Mouse (Mus musculus): ENCODE measurements around the gene Kbtbd12. TPM values are rescaled to one million over a fixed set of nuclear protein-coding genes. Genes with fewer than 3 reads are reported as not detected.

The Kbtbd12 gene
- polyA plus RNA-seq, 1 experiment from 2014 or later = not detected

GRCm38 (mm10) chr6:88661696-88662095, 23.9 kb upstream of the Kbtbd12 start:
- 70% methylated on average over 2 of the region's 2 CpGs for WGBS
- no peak overlapping the region for H3K27ac ChIP-seq (replicated peaks; ENCODE audit: low read depth, low read length)
- H3K36me3 ChIP-seq (replicated peaks; ENCODE audit: control insufficient read depth, insufficient read depth, low read depth, low read length) = no peaks in the 10 kb centered on the region
- DNase-seq (ENCODE audit: low spot score) (no peak), ATAC-seq (replicated peaks; ENCODE audit: insufficient number of reproducible peaks, low FRiP score, low TSS enrichment, low read depth) (no peak)
- no peaks in the 10 kb centered on the region for H3K27me3 ChIP-seq (ENCODE audit: control insufficient read depth, insufficient read depth, low read length)
- no peaks in the 10 kb centered on the region for H3K9me3 ChIP-seq (replicated peaks; ENCODE audit: control insufficient read depth, low read length)
- H3K4me1 ChIP-seq (ENCODE audit: control insufficient read depth, insufficient read depth, low read length) = no peaks in the 10 kb centered on the region
- no peak overlapping the region for H3K9ac ChIP-seq (replicated peaks; ENCODE audit: low read length)
- H3K4me2 ChIP-seq (ENCODE audit: low read depth, low read length) = no peak overlapping the region
- no peak overlapping the region for H3K4me3 ChIP-seq (ENCODE audit: low read depth, low read length)

GRCm38 (mm10) chr6:88647564-88648295, 10.0 kb upstream of the Kbtbd12 start:
- no peaks in the 10 kb centered on the region for H3K36me3 ChIP-seq (replicated peaks; ENCODE audit: control insufficient read depth, insufficient read depth, low read depth, low read length)
- DNase-seq (ENCODE audit: low spot score) = no peak
- ATAC-seq (replicated peaks; ENCODE audit: insufficient number of reproducible peaks, low FRiP score, low TSS enrichment, low read depth) = no peak
- whole genome bisulfite sequencing = 78% methylated on average over 4 of the region's 4 CpGs
- H3K4me3 ChIP-seq (ENCODE audit: low read depth, low read length) = no peak overlapping the region
- no peaks in the 10 kb centered on the region for H3K9me3 ChIP-seq (replicated peaks; ENCODE audit: control insufficient read depth, low read length)
- no peaks in the 10 kb centered on the region for H3K27me3 ChIP-seq (ENCODE audit: control insufficient read depth, insufficient read depth, low read length)
- no peak overlapping the region for H3K4me2 ChIP-seq (ENCODE audit: low read depth, low read length)
- H3K9ac ChIP-seq (replicated peaks; ENCODE audit: low read length) = no peak overlapping the region
- H3K4me1 ChIP-seq (ENCODE audit: control insufficient read depth, insufficient read depth, low read length) = no peaks in the 10 kb centered on the region
- no peak overlapping the region for H3K27ac ChIP-seq (replicated peaks; ENCODE audit: low read depth, low read length)

GRCm38 (mm10) chr6:88644786-88645185, 7.0 kb upstream of the Kbtbd12 start:
- no peaks in the 10 kb centered on the region for H3K4me1 ChIP-seq (ENCODE audit: control insufficient read depth, insufficient read depth, low read length)

GRCm38 (mm10) chr6:88641346-88641920, 3.7 kb upstream of the Kbtbd12 start:
- Histone ChIP-seq H3K9ac (replicated peaks; ENCODE audit: low read length) (no peak overlapping the region), H3K4me1 (ENCODE audit: control insufficient read depth, insufficient read depth, low read length) (no peaks in the 10 kb centered on the region; the same call in 1 of the 2 replicates), H3K36me3 (replicated peaks; ENCODE audit: control insufficient read depth, insufficient read depth, low read depth, low read length) (no peaks in the 10 kb centered on the region), H3K9me3 (replicated peaks; ENCODE audit: control insufficient read depth, low read length) (no peaks in the 10 kb centered on the region), H3K4me2 (ENCODE audit: low read depth, low read length) (no peak overlapping the region), H3K27me3 (ENCODE audit: control insufficient read depth, insufficient read depth, low read length) (no peaks in the 10 kb centered on the region), H3K4me3 (ENCODE audit: low read depth, low read length) (no peak overlapping the region), H3K27ac (replicated peaks; ENCODE audit: low read depth, low read length) (no peak overlapping the region)
- DNase-seq (ENCODE audit: low spot score) = no peak
- 65% methylated on average over 4 of the region's 4 CpGs for WGBS
- no peak for ATAC-seq (replicated peaks; ENCODE audit: insufficient number of reproducible peaks, low FRiP score, low TSS enrichment, low read depth)

More at GRCm38 (mm10) chr6:88644786-88645185, 7.0 kb upstream of the Kbtbd12 start:
- DNase-seq (ENCODE audit: low spot score) (no peak), ATAC-seq (replicated peaks; ENCODE audit: insufficient number of reproducible peaks, low FRiP score, low TSS enrichment, low read depth) (no peak)
- Histone ChIP-seq H3K27ac (replicated peaks; ENCODE audit: low read depth, low read length) (no peak overlapping the region), H3K4me2 (ENCODE audit: low read depth, low read length) (no peak overlapping the region), H3K27me3 (ENCODE audit: control insufficient read depth, insufficient read depth, low read length) (no peaks in the 10 kb centered on the region), H3K9me3 (replicated peaks; ENCODE audit: control insufficient read depth, low read length) (no peaks in the 10 kb centered on the region), H3K36me3 (replicated peaks; ENCODE audit: control insufficient read depth, insufficient read depth, low read depth, low read length) (no peaks in the 10 kb centered on the region), H3K4me3 (ENCODE audit: low read depth, low read length) (no peak overlapping the region), H3K9ac (replicated peaks; ENCODE audit: low read length) (no peak overlapping the region)
- WGBS = 82% methylated on average over 4 of the region's 4 CpGs

GRCm38 (mm10) chr6:88640331-88640730, 2.6 kb upstream of the Kbtbd12 start:
- Histone ChIP-seq H3K9me3 (replicated peaks; ENCODE audit: control insufficient read depth, low read length) (no peaks in the 10 kb centered on the region), H3K27ac (replicated peaks; ENCODE audit: low read depth, low read length) (no peak overlapping the region), H3K27me3 (ENCODE audit: control insufficient read depth, insufficient read depth, low read length) (no peaks in the 10 kb centered on the region), H3K4me1 (ENCODE audit: control insufficient read depth, insufficient read depth, low read length) (no peaks in the 10 kb centered on the region; the same call in 1 of the 2 replicates), H3K4me3 (ENCODE audit: low read depth, low read length) (no peak overlapping the region), H3K9ac (replicated peaks; ENCODE audit: low read length) (no peak overlapping the region), H3K36me3 (replicated peaks; ENCODE audit: control insufficient read depth, insufficient read depth, low read depth, low read length) (no peaks in the 10 kb centered on the region), H3K4me2 (ENCODE audit: low read depth, low read length) (no peak overlapping the region)
- WGBS = 37% methylated on average over 3 of the region's 3 CpGs
- ATAC-seq (replicated peaks; ENCODE audit: insufficient number of reproducible peaks, low FRiP score, low TSS enrichment, low read depth) = no peak
- DNase-seq (ENCODE audit: low spot score) = no peak

GRCm38 (mm10) chr6:88639921-88640320, 2.2 kb upstream of the Kbtbd12 start:
- no peak overlapping the region for H3K4me3 ChIP-seq (ENCODE audit: low read depth, low read length)
- no peaks in the 10 kb centered on the region for H3K27me3 ChIP-seq (ENCODE audit: control insufficient read depth, insufficient read depth, low read length)
- no peaks in the 10 kb centered on the region for H3K36me3 ChIP-seq (replicated peaks; ENCODE audit: control insufficient read depth, insufficient read depth, low read depth, low read length)
- H3K9ac ChIP-seq (replicated peaks; ENCODE audit: low read length) = no peak overlapping the region
- DNase-seq (ENCODE audit: low spot score) (peak; percentile 30), ATAC-seq (replicated peaks; ENCODE audit: insufficient number of reproducible peaks, low FRiP score, low TSS enrichment, low read depth) (no peak)
- no peaks in the 10 kb centered on the region for H3K9me3 ChIP-seq (replicated peaks; ENCODE audit: control insufficient read depth, low read length)
- no peak overlapping the region for H3K4me2 ChIP-seq (ENCODE audit: low read depth, low read length)
- no peak overlapping the region for H3K27ac ChIP-seq (replicated peaks; ENCODE audit: low read depth, low read length)
- no peaks in the 10 kb centered on the region; the same call in 1 of the 2 replicates for H3K4me1 ChIP-seq (ENCODE audit: control insufficient read depth, insufficient read depth, low read length)
- 4% methylated on average over 9 of the region's 9 CpGs for WGBS

GRCm38 (mm10) chr6:88639372-88639920, 1.7 kb upstream of the Kbtbd12 start:
- H3K36me3 ChIP-seq (replicated peaks; ENCODE audit: control insufficient read depth, insufficient read depth, low read depth, low read length) = no peaks in the 10 kb centered on the region
- H3K27me3 ChIP-seq (ENCODE audit: control insufficient read depth, insufficient read depth, low read length) = no peaks in the 10 kb centered on the region
- H3K9ac ChIP-seq (replicated peaks; ENCODE audit: low read length) = no peak overlapping the region
- ATAC-seq (replicated peaks; ENCODE audit: insufficient number of reproducible peaks, low FRiP score, low TSS enrichment, low read depth) (no peak), DNase-seq (ENCODE audit: low spot score) (no peak)
- no peak overlapping the region for H3K4me3 ChIP-seq (ENCODE audit: low read depth, low read length)
- no peaks in the 10 kb centered on the region; the same call in 1 of the 2 replicates for H3K4me1 ChIP-seq (ENCODE audit: control insufficient read depth, insufficient read depth, low read length)
- no peak overlapping the region for H3K27ac ChIP-seq (replicated peaks; ENCODE audit: low read depth, low read length)
- H3K9me3 ChIP-seq (replicated peaks; ENCODE audit: control insufficient read depth, low read length) = no peaks in the 10 kb centered on the region
- 29% methylated on average over 6 of the region's 6 CpGs for WGBS
- H3K4me2 ChIP-seq (ENCODE audit: low read depth, low read length) = no peak overlapping the region

- 25% methylated on average over 1 of the region's 1 CpGs for WGBS
- ATAC-seq (replicated peaks; ENCODE audit: insufficient number of reproducible peaks, low FRiP score, low TSS enrichment, low read depth) (no peak), DNase-seq (ENCODE audit: low spot score) (no peak)
- no peaks in the 10 kb centered on the region for H3K27me3 ChIP-seq (ENCODE audit: control insufficient read depth, insufficient read depth, low read length)
- no peak overlapping the region for H3K4me2 ChIP-seq (ENCODE audit: low read depth, low read length)
- H3K9me3 ChIP-seq (replicated peaks; ENCODE audit: control insufficient read depth, low read length) = no peaks in the 10 kb centered on the region
- H3K36me3 ChIP-seq (replicated peaks; ENCODE audit: control insufficient read depth, insufficient read depth, low read depth, low read length) = no peaks in the 10 kb centered on the region
- no peak overlapping the region for H3K4me3 ChIP-seq (ENCODE audit: low read depth, low read length)
- H3K27ac ChIP-seq (replicated peaks; ENCODE audit: low read depth, low read length) = no peak overlapping the region
- H3K4me1 ChIP-seq (ENCODE audit: control insufficient read depth, insufficient read depth, low read length) = no peaks in the 10 kb centered on the region; the same call in 1 of the 2 replicates
- no peak overlapping the region for H3K9ac ChIP-seq (replicated peaks; ENCODE audit: low read length)
These were observed 1.2 kb upstream of the Kbtbd12 start for GRCm38 (mm10) chr6:88638917-88639316.
